Mouse (Mus musculus) MEL (cell line): Measurements from ENCODE around the gene Srgap2. TPM values are rescaled to one million over a fixed set of nuclear protein-coding genes. Genes with fewer than 3 reads are reported as not detected.

Source experiments
- DNase-seq: peaks from one replicate; pipeline ENCODE4 v3.0.0; 2011; ENCODE audit warnings: low read depth, low spot score
- H3K27ac ChIP-seq: 2 replicates; pipeline ENCODE4 v1.5.1; 2012; ENCODE audit warnings: low read depth, mild to moderate bottlenecking, control low read depth, low read length, moderate library complexity; ENCODE audit not compliant: control insufficient read depth
- H3K27me3 ChIP-seq, 2 experiments: fragments of 150-350 bp in 1 of 2; sonication (generic) in 1 of 2; 2 replicates each; pipeline ENCODE4 v1.6.1; 2012; ENCODE audit warnings: low read length in 2 of 2, mild to moderate bottlenecking in 2 of 2, improper control_type of control experiment in 1 of 2, moderate library complexity in 1 of 2; ENCODE audit not compliant: insufficient read depth in 2 of 2, control insufficient read depth in 1 of 2
- H3K36me3 ChIP-seq, 2 experiments: 2 replicates each; pipeline ENCODE4 v1.6.1; 2012 to 2014; ENCODE audit warnings: low read length in 2 of 2, improper control_type of control experiment in 1 of 2, inconsistent platforms in 1 of 2, mild to moderate bottlenecking in 1 of 2; ENCODE audit not compliant: insufficient read depth in 2 of 2, control insufficient read depth in 1 of 2
- H3K4me1 ChIP-seq, 2 experiments: fragments of 150-350 bp in 1 of 2; sonication (generic) in 1 of 2; 2 replicates each; pipeline ENCODE4 v1.6.1; 2012; ENCODE audit warnings: low read length in 2 of 2, improper control_type of control experiment in 1 of 2, mild to moderate bottlenecking in 1 of 2; ENCODE audit not compliant: insufficient read depth in 2 of 2, control insufficient read depth in 1 of 2
- H3K4me3 ChIP-seq, 2 experiments: fragments of 150-350 bp in 1 of 2; sonication (generic) in 1 of 2; 2 replicates each; pipeline ENCODE4 v1.5.1; 2012; ENCODE audit warnings: low read depth in 2 of 2, low read length in 2 of 2, mild to moderate bottlenecking in 2 of 2, moderate library complexity in 2 of 2, control low read depth in 1 of 2, improper control_type of control experiment in 1 of 2; ENCODE audit not compliant: control insufficient read depth in 1 of 2, insufficient read depth in 1 of 2
- H3K79me2 ChIP-seq: 2 replicates; pipeline ENCODE4 v1.6.1; 2012; ENCODE audit warnings: mild to moderate bottlenecking, low read length, moderate library complexity; ENCODE audit not compliant: control insufficient read depth, poor library complexity, insufficient read depth
- H3K9ac ChIP-seq: 2 replicates; pipeline ENCODE4 v1.6.1; 2012; ENCODE audit warnings: low read depth, mild to moderate bottlenecking, control low read depth, low read length, moderate library complexity; ENCODE audit not compliant: control insufficient read depth, poor library complexity, severe bottlenecking
- H3K9me3 ChIP-seq: fragments of 150-350 bp; sonication (generic); replicated peaks from 2 replicates; pipeline ENCODE4 v1.6.1; 2012; ENCODE audit warnings: mild to moderate bottlenecking, low read length, improper control_type of control experiment, moderate library complexity; ENCODE audit not compliant: insufficient read depth
- CHD1 ChIP-seq: IDR thresholded peaks from 2 replicates; pipeline ENCODE4 v1.6.1; 2012; ENCODE audit warnings: low read depth, mild to moderate bottlenecking, inconsistent platforms, low read length, improper control_type of control experiment
- CTCF ChIP-seq, 3 experiments: IDR thresholded peaks in 2 of 3; conservative IDR thresholded peaks in 1 of 3; 2 replicates each; pipeline ENCODE4 v1.5.1; 2011 to 2012; ENCODE audit warnings: low read length in 3 of 3, low read depth in 2 of 3, mild to moderate bottlenecking in 2 of 3, improper control_type of control experiment in 1 of 3, inconsistent platforms in 1 of 3, mixed read lengths in 1 of 3, moderate library complexity in 1 of 3; ENCODE audit not compliant: control insufficient read depth in 1 of 3, insufficient read depth in 1 of 3, poor library complexity in 1 of 3, severe bottlenecking in 1 of 3
- E2F4 ChIP-seq: IDR thresholded peaks from 2 replicates; pipeline ENCODE4 v1.6.1; 2011; ENCODE audit warnings: low read depth, low read length, improper control_type of control experiment, borderline replicate concordance
- ELF1 ChIP-seq: IDR thresholded peaks from 2 replicates; pipeline ENCODE4 v1.6.1; 2014; ENCODE audit warnings: low read depth, mild to moderate bottlenecking, inconsistent platforms, low read length, improper control_type of control experiment, moderate library complexity
- EP300 ChIP-seq, 2 experiments: IDR thresholded peaks; 2 replicates each; pipeline ENCODE4 v1.6.1; 2011; ENCODE audit warnings: improper control_type of control experiment in 2 of 2, low read length in 2 of 2, low read depth in 1 of 2, mild to moderate bottlenecking in 1 of 2
- ETS1 ChIP-seq: IDR thresholded peaks from 2 replicates; pipeline ENCODE4 v1.6.1; 2012; ENCODE audit warnings: low read depth, mild to moderate bottlenecking, inconsistent platforms, low read length, improper control_type of control experiment, moderate library complexity
- GABPA ChIP-seq: IDR thresholded peaks from 2 replicates; pipeline ENCODE4 v1.6.1; 2012; ENCODE audit warnings: low read depth, mild to moderate bottlenecking, inconsistent platforms, low read length, improper control_type of control experiment, moderate library complexity
- GATA1 ChIP-seq: IDR thresholded peaks from 2 replicates; pipeline ENCODE4 v1.6.1; 2011; ENCODE audit warnings: low read depth, low read length, improper control_type of control experiment
- HCFC1 ChIP-seq: IDR thresholded peaks from 2 replicates; pipeline ENCODE4 v1.6.1; 2012; ENCODE audit warnings: low read depth, mild to moderate bottlenecking, inconsistent platforms, low read length, improper control_type of control experiment, moderate library complexity
- MAX ChIP-seq: IDR thresholded peaks from 2 replicates; pipeline ENCODE4 v1.6.1; 2011; ENCODE audit warnings: low read length, improper control_type of control experiment
- MAZ ChIP-seq: IDR thresholded peaks from 2 replicates; pipeline ENCODE4 v1.6.1; 2012; ENCODE audit warnings: low read depth, mild to moderate bottlenecking, inconsistent platforms, low read length, improper control_type of control experiment
- MEF2A ChIP-seq: IDR thresholded peaks from 2 replicates; pipeline ENCODE4 v1.6.1; 2014; ENCODE audit warnings: low read depth, mild to moderate bottlenecking, inconsistent platforms, low read length, improper control_type of control experiment; ENCODE audit not compliant: poor library complexity, insufficient replicate concordance, severe bottlenecking; ENCODE audit errors: extremely low read depth
- MXI1 ChIP-seq: IDR thresholded peaks from 2 replicates; pipeline ENCODE4 v1.6.1; 2011; ENCODE audit warnings: mild to moderate bottlenecking, low read depth, low read length, improper control_type of control experiment
- MYB ChIP-seq: IDR thresholded peaks from 2 replicates; pipeline ENCODE4 v1.6.1; 2011; ENCODE audit warnings: mild to moderate bottlenecking, low read depth, low read length, improper control_type of control experiment
- POLR2A ChIP-seq, 2 experiments: IDR thresholded peaks; 2 replicates each; pipeline ENCODE4 v1.6.1; 2011 to 2012; ENCODE audit warnings: low read length in 2 of 2, mild to moderate bottlenecking in 2 of 2, control low read depth in 1 of 2, improper control_type of control experiment in 1 of 2, low read depth in 1 of 2, moderate library complexity in 1 of 2; ENCODE audit not compliant: control insufficient read depth in 1 of 2, insufficient read depth in 1 of 2, poor library complexity in 1 of 2
- RAD21 ChIP-seq: IDR thresholded peaks from 2 replicates; pipeline ENCODE4 v1.6.1; 2011; ENCODE audit warnings: mild to moderate bottlenecking, low read depth, low read length, improper control_type of control experiment
- RCOR1 ChIP-seq: IDR thresholded peaks from 2 replicates; pipeline ENCODE4 v1.6.1; 2012; ENCODE audit warnings: low read depth, mild to moderate bottlenecking, inconsistent platforms, low read length, improper control_type of control experiment
- SMC3 ChIP-seq: IDR thresholded peaks from 2 replicates; pipeline ENCODE4 v1.6.1; 2011; ENCODE audit warnings: low read depth, low read length, improper control_type of control experiment
- TAL1 ChIP-seq: IDR thresholded peaks from 2 replicates; pipeline ENCODE4 v1.6.1; 2012; ENCODE audit warnings: mild to moderate bottlenecking, inconsistent platforms, low read length, moderate library complexity, mixed read lengths
- TBP ChIP-seq: IDR thresholded peaks from 2 replicates; pipeline ENCODE4 v1.8.0; 2011; ENCODE audit warnings: low read depth, low read length, improper control_type of control experiment
- TCF12 ChIP-seq: IDR thresholded peaks from 2 replicates; pipeline ENCODE4 v1.6.1; 2014; ENCODE audit warnings: low read depth, mild to moderate bottlenecking, inconsistent platforms, low read length, improper control_type of control experiment, moderate library complexity
- UBTF ChIP-seq: IDR thresholded peaks from 2 replicates; pipeline ENCODE4 v1.6.1; 2012; ENCODE audit warnings: low read depth, mild to moderate bottlenecking, inconsistent platforms, low read length, improper control_type of control experiment, moderate library complexity, borderline replicate concordance; ENCODE audit not compliant: insufficient read depth
- USF1 ChIP-seq: IDR thresholded peaks from 2 replicates; pipeline ENCODE4 v1.6.1; 2014; ENCODE audit warnings: low read depth, mild to moderate bottlenecking, inconsistent platforms, low read length, improper control_type of control experiment, moderate library complexity
- USF2 ChIP-seq, 2 experiments: IDR thresholded peaks; 2 replicates each; pipeline ENCODE4 v1.6.1; 2011 to 2012; ENCODE audit warnings: improper control_type of control experiment in 2 of 2, low read length in 2 of 2, borderline replicate concordance in 1 of 2, inconsistent platforms in 1 of 2, low read depth in 1 of 2, mild to moderate bottlenecking in 1 of 2; ENCODE audit not compliant: insufficient read depth in 1 of 2
- ZC3H11A ChIP-seq: IDR thresholded peaks from 2 replicates; pipeline ENCODE4 v1.6.1; 2012; ENCODE audit warnings: low read depth, mild to moderate bottlenecking, inconsistent platforms, low read length, improper control_type of control experiment
- ZKSCAN1 ChIP-seq: IDR thresholded peaks from 2 replicates; pipeline ENCODE4 v1.6.1; 2012; ENCODE audit warnings: low read depth, mild to moderate bottlenecking, inconsistent platforms, low read length, improper control_type of control experiment, moderate library complexity
- ZMIZ1 ChIP-seq: IDR thresholded peaks from 2 replicates; pipeline ENCODE4 v1.6.1; 2012; ENCODE audit warnings: low read depth, mild to moderate bottlenecking, inconsistent platforms, low read length, improper control_type of control experiment, moderate library complexity
- ZNF384 ChIP-seq: IDR thresholded peaks from 2 replicates; pipeline ENCODE4 v1.6.1; 2012; ENCODE audit warnings: low read depth, mild to moderate bottlenecking, inconsistent platforms, low read length, improper control_type of control experiment
- polyA plus RNA-seq, 2 experiments: library from polyadenylated mRNA; stranded (reverse) in 1 of 2; unstranded in 1 of 2; fragments of >175 nt in 1 of 2; fragments of >200 nt in 1 of 2; gene quantifications; 2 replicates each; pipeline versions ENCODE4 v1.2.1 to v1.2.4; 2012; ENCODE audit warnings: low replicate concordance in 2 of 2, low read depth in 1 of 2; ENCODE audit not compliant: insufficient read length in 2 of 2, insufficient read depth in 1 of 2, missing spikeins in 1 of 2
- total RNA-seq: library from RNA; depleted of rRNA; stranded (reverse); fragments of 300-350 nt; gene quantifications from 2 replicates; pipeline ENCODE4 v1.2.3, GENCODE M21; 2012

The Srgap2 gene
- total and polyA plus RNA-seq, 3 experiments, result 9.0 to 25.3 TPM; not detected in 1

DNA sequence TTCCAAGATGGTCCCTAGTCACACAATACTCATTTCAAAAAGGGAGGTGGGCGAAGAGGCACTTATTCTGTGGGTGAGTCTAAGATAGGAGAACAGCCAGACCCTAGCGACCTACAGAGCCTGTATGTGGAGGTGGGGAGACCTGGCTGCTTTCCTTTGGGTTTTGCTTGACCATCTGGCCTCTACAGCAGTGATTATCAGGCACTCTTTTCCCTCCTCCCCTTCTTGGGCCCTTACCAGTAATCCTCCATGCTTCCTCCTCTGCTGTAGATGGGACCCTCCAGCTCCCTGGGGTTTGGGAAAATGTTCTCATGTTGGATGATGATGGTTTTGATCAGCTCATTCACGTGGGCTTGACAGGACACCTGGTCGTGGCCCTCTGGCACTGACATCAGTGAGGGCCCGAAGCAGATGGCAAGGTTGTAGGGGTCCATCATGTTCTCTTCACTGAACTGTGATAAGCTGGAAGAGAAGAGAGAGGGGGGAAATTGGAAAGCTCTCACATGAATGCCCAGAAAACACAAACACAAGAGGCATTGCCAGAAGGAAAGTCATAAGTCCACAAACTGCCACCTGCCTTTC is 216.8 kb downstream of the Srgap2 start:
- no peaks in the 10 kb centered on the region for H3K27me3 ChIP-seq
- H3K36me3 ChIP-seq, result peaks cover 0 to 3% of the 10 kb centered on the region in 2 experiments; a peak in 1 of 4 replicates
- H3K79me2 ChIP-seq, result no peaks in the 10 kb centered on the region
- H3K9ac ChIP-seq, result no peak overlapping the region
- no peaks in the 10 kb centered on the region for H3K4me1 ChIP-seq
- TF ChIP-seq ZMIZ1, result no peak
- no peak for TF ChIP-seq ZNF384
- TF ChIP-seq POLR2A (IDR thresholded peaks at IDR 0.05; ENCODE audit: control insufficient read depth in 1 of 2, insufficient read depth in 1 of 2, low read depth in 1 of 2, low read length in 2 of 2, poor library complexity in 1 of 2), result no peak
- no peak for TF ChIP-seq MYB
- TF ChIP-seq ZC3H11A, result no peak
- no peak for TF ChIP-seq MAZ
- TF ChIP-seq EP300 (IDR thresholded peaks at IDR 0.05; ENCODE audit: low read depth in 1 of 2, low read length in 2 of 2), result no peak
- no peak for TF ChIP-seq USF1
- no peak for TF ChIP-seq CHD1
- no peak for TF ChIP-seq ETS1
- no peak for TF ChIP-seq TAL1
- no peak for TF ChIP-seq ZKSCAN1
- no peak for TF ChIP-seq TBP
- TF ChIP-seq UBTF, result no peak
- TF ChIP-seq HCFC1, result no peak
- no peak for TF ChIP-seq RAD21
- TF ChIP-seq ELF1, result no peak
- TF ChIP-seq RCOR1, result no peak
- TF ChIP-seq USF2 (IDR thresholded peaks at IDR 0.05; ENCODE audit: borderline replicate concordance in 1 of 2, insufficient read depth in 1 of 2, low read depth in 1 of 2, low read length in 2 of 2), result no peak
- no peak overlapping the region for H3K4me3 ChIP-seq
- DNase-seq, result no peak
- H3K27ac ChIP-seq, result no peak overlapping the region
- H3K9me3 ChIP-seq, result no peaks in the 10 kb centered on the region

DNA sequence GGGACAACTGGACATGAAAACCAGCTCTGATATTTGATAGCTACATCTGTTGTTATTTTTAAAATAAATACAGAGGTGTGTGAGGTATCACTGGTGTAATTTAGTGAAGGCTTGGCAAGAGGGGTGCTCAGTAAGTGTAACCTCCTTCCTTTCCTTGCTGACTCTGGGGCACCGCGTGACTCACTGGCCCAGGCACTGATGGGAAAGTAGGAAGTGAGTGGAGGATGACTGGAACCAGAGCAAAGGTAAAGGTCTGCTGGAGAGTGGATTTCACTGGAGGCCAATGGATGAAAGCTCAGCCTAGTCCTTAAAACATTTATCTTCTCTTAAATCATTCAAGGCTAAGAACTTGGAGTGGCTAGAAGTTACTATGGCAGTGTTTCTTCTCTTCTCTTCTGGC is 226.4 kb downstream of the Srgap2 start:
- TF ChIP-seq MYB (no peak), ETS1 (no peak), TCF12 (no peak), MAX (no peak), MXI1 (no peak), CTCF (IDR thresholded peaks at IDR 0.05 in 2 of 3, conservative IDR thresholded peaks at IDR 0.05 in 1 of 3; ENCODE audit: control insufficient read depth in 1 of 3, insufficient read depth in 1 of 3, low read depth in 2 of 3, low read length in 3 of 3, poor library complexity in 1 of 3, severe bottlenecking in 1 of 3) (no peak), USF2 (IDR thresholded peaks at IDR 0.05; ENCODE audit: borderline replicate concordance in 1 of 2, insufficient read depth in 1 of 2, low read depth in 1 of 2, low read length in 2 of 2) (no peak), GATA1 (no peak), E2F4 (no peak), ZC3H11A (no peak), GABPA (no peak), MEF2A (no peak), ZMIZ1 (no peak), SMC3 (no peak)
- TF ChIP-seq, all 39 proteins: peak for 0
- peaks cover 0 to 2% of the 10 kb centered on the region in 2 experiments; a peak in 2 of 4 replicates for H3K36me3 ChIP-seq

More for the DNA sequence above, 226.4 kb downstream of the Srgap2 start:
- Histone ChIP-seq H3K9ac (no peak overlapping the region), H3K9me3 (no peaks in the 10 kb centered on the region), H3K4me3 (no peak overlapping the region), H3K79me2 (no peaks in the 10 kb centered on the region), H3K27ac (no peak overlapping the region), H3K27me3 (no peaks in the 10 kb centered on the region), H3K4me1 (no peaks in the 10 kb centered on the region)
- DNase-seq, result no peak
